Mouse (Mus musculus) adrenal gland, adult (tissue): ENCODE measurements at regions not wholly inside any gene's neighbourhood (a gene's known extent, or its start where the extent isn't known, plus 50 kb on each side); places are given as distances from the start of the nearest gene placed in this dataset.

Experiments
- DNase-seq, 2 experiments: peaks; one replicate each; pipeline ENCODE4 v3.0.0; 2022 to 2023; ENCODE audit warnings: low spot score in 1 of 2; ENCODE audit not compliant: inconsistent age in 2 of 2

DNA sequence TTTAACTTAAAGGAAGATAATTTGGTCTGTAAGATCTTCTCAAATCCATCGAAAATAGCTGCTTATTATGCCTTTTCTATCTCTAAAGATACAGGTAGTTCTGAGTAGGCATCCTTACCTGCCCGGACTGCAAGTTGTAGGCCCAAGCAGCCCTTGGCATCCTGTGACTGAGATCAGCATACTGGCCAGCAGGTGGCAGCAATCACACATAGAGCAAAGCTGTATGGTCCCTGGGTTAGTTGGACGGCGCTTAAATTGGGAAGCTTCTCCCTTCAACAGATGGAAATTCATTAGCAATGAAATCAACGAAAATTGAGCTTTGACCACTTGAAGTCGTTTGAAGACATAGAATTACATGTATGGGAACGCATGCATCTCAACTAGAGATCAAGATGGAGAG, 61.0 kb downstream of the Ccng2 start:
- peak; percentile 62 to 91 for DNase-seq

DNA sequence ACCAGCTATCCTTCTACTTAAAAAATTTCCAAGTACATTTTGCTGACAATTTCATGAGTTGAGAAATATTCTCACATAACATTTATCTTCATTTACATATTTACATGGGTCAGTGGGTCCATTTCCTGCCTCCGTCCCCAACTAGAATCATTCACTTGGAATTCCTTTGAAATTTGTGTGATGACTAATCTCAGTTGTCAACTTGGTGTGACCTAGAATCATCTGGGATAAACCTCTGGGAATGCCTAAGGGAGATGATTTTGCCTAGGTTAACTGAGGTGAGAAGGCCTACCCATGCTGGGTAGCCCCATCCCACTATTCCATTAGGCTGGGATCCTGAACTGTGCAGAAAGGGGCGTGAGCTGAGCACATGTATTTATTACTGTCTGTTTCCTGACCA, 63.8 kb downstream of the Ccng2 start:
- DNase-seq: no peak

GRCm38 (mm10) chr5:93353101-93353500, 86.0 kb downstream of the Ccng2 start:
- no peak for DNase-seq
